8 mouse cellular contexts compared by ENCODE assay signal in genomic region chr2:121141216-121142035, GRCm38 (mm10). TPM values are rescaled to one million over a fixed set of nuclear protein-coding genes. Genes with fewer than 3 reads are reported as not detected.
DNase-seq lines count a peak whose midpoint lies in the region; ATAC-seq and TF ChIP-seq lines count a peak whose summit lies in the region.

No protein-coding gene starts in this region.

- H3K27me3 ChIP-seq in kidney, adult 2 months (replicated peaks; ENCODE audit: control insufficient read depth, insufficient read depth, low read length): no peaks in the 10 kb centered on the region
- H3K27me3 ChIP-seq in hindbrain, embryonic 11.5 days (ENCODE audit: control insufficient read depth, insufficient read depth, low read length): no peaks in the 10 kb centered on the region
- H3K27me3 ChIP-seq in midbrain, embryonic 13.5 days: no peaks in the 10 kb centered on the region

- peak overlapping the region; percentile 95 for H3K4me3 ChIP-seq in kidney, adult 2 months (ENCODE audit: insufficient read depth, low read depth, low read length)
- H3K4me3 ChIP-seq in hindbrain, embryonic 11.5 days (ENCODE audit: low read depth, low read length): peak overlapping the region; percentile 60
- peak overlapping the region; percentile 79 for H3K4me3 ChIP-seq in midbrain, embryonic 13.5 days (replicated peaks)

- H3K4me2 ChIP-seq in hindbrain, embryonic 11.5 days (replicated peaks; ENCODE audit: low read depth, low read length): peak overlapping the region; percentile 62
- peak overlapping the region; percentile 83 for H3K4me2 ChIP-seq in midbrain, embryonic 13.5 days (replicated peaks)

- H3K27ac ChIP-seq in kidney, adult 2 months (ENCODE audit: insufficient read depth, low read depth, low read length): no peak overlapping the region
- no peak overlapping the region for H3K27ac ChIP-seq in hindbrain, embryonic 11.5 days (ENCODE audit: low read depth, low read length)
- H3K27ac ChIP-seq in midbrain, embryonic 13.5 days: peak overlapping the region; percentile 97

- DNase-seq in kidney, adult 2 months: no peak
- DNase-seq in kidney, adult 8-10 months: no peak
- peak; percentile 11 for DNase-seq in NIH3T3 (ENCODE audit: low read depth)
- DNase-seq in hindbrain, embryonic 11.5 days (ENCODE audit: low spot score): no peak
- no peak for DNase-seq in right cerebral cortex, postnatal 14 days
- DNase-seq in layer of hippocampus, adult 9-11 months: no peak
- no peak for DNase-seq in thymus, postnatal 14 days

- no peak for TF ChIP-seq CTCF in kidney, adult 2 months (conservative IDR thresholded peaks at IDR 0.05; ENCODE audit: insufficient read depth, insufficient read length, low read depth, low read length)

- no peaks in the 10 kb centered on the region; the same call in 1 of the 2 replicates for H3K36me3 ChIP-seq in kidney, adult 2 months (ENCODE audit: control insufficient read depth, insufficient read depth, low read length)
- 0 out of 2 replicates have a peak, but pooled peaks cover 5% of the 10 kb centered on the region for H3K36me3 ChIP-seq in hindbrain, embryonic 11.5 days (ENCODE audit: control insufficient read depth, insufficient read depth, low read length)
- H3K36me3 ChIP-seq in midbrain, embryonic 13.5 days: peaks cover 33% of the 10 kb centered on the region

- ATAC-seq in hindbrain, embryonic 11.5 days (ENCODE audit: low FRiP score): no peak
- ATAC-seq in midbrain, embryonic 13.5 days: no peak

- no peaks in the 10 kb centered on the region for H3K9me3 ChIP-seq in hindbrain, embryonic 11.5 days (ENCODE audit: control insufficient read depth, low read length)
- no peaks in the 10 kb centered on the region for H3K9me3 ChIP-seq in midbrain, embryonic 13.5 days

- peaks cover 16% of the 10 kb centered on the region for H3K4me1 ChIP-seq in kidney, adult 2 months (ENCODE audit: control insufficient read depth, insufficient read depth, low read length)
- peaks cover 5% of the 10 kb centered on the region; the same call in 1 of the 2 replicates for H3K4me1 ChIP-seq in hindbrain, embryonic 11.5 days (replicated peaks; ENCODE audit: control insufficient read depth, insufficient read depth, low read length)
- peaks cover 41% of the 10 kb centered on the region for H3K4me1 ChIP-seq in midbrain, embryonic 13.5 days (replicated peaks)

- no peak for TF ChIP-seq POLR2A in kidney, adult 2 months (IDR thresholded peaks at IDR 0.05; ENCODE audit: low read depth, low read length)

- H3K9ac ChIP-seq in hindbrain, embryonic 11.5 days (ENCODE audit: low read depth, low read length): peak overlapping the region; percentile 83
- peak overlapping the region; percentile 85 for H3K9ac ChIP-seq in midbrain, embryonic 13.5 days (replicated peaks)

- WGBS in kidney, adult 2 months: 62% methylated on average over 16 of the region's 16 CpGs
- 79% methylated on average over 16 of the region's 16 CpGs for WGBS in hindbrain, embryonic 11.5 days
- 76% methylated on average over 16 of the region's 16 CpGs for WGBS in midbrain, embryonic 13.5 days

RNA-seq across cellular contexts. Expression of gene Lcmt2, which starts 1.0 kb away (rescaled TPM):
- polyA plus RNA-seq in kidney, adult 2 months (2012; rRNA removed): 9.8 and 11.6 TPM in 2 replicates
- 20.8 and 25.3 TPM in 2 replicates for polyA plus RNA-seq in hindbrain, embryonic 11.5 days (2014; fragmentation: Nextera tagmentation; extraction: Ambion mirVana)
- polyA plus RNA-seq in midbrain, embryonic 13.5 days (2015; fragmentation: Nextera tagmentation; extraction: Ambion mirVana): 26.1 and 26.3 TPM in 2 replicates

RNA-seq across cellular contexts. Expression of gene Adal, which starts 1.2 kb away (rescaled TPM):
- 5.6 and 8.0 TPM in 2 replicates for polyA plus RNA-seq in kidney, adult 2 months (2012; rRNA removed)
- 32.2 and 33.7 TPM in 2 replicates for polyA plus RNA-seq in hindbrain, embryonic 11.5 days (2014; fragmentation: Nextera tagmentation; extraction: Ambion mirVana)
- polyA plus RNA-seq in midbrain, embryonic 13.5 days (2015; fragmentation: Nextera tagmentation; extraction: Ambion mirVana): 33.9 and 38.5 TPM in 2 replicates

RNA-seq across cellular contexts. Expression of gene Tubgcp4, which starts 29.0 kb away (rescaled TPM):
- 25.8 and 29.7 TPM in 2 replicates for polyA plus RNA-seq in kidney, adult 2 months (2012; rRNA removed)
- 61.8 and 69.9 TPM in 2 replicates for polyA plus RNA-seq in hindbrain, embryonic 11.5 days (2014; fragmentation: Nextera tagmentation; extraction: Ambion mirVana)
- 63.9 and 67.9 TPM in 2 replicates for polyA plus RNA-seq in midbrain, embryonic 13.5 days (2015; fragmentation: Nextera tagmentation; extraction: Ambion mirVana)

RNA-seq across cellular contexts. Expression of gene Zscan29, which starts 29.5 kb away (rescaled TPM):
- polyA plus RNA-seq in kidney, adult 2 months (2012; rRNA removed): 4.8 and 5.8 TPM in 2 replicates
- polyA plus RNA-seq in hindbrain, embryonic 11.5 days (2014; fragmentation: Nextera tagmentation; extraction: Ambion mirVana): 12.3 and 13.7 TPM in 2 replicates
- polyA plus RNA-seq in midbrain, embryonic 13.5 days (2015; fragmentation: Nextera tagmentation; extraction: Ambion mirVana): 10.5 and 10.9 TPM in 2 replicates

RNA-seq across cellular contexts. Expression of gene Tgm7, which starts 31.8 kb away (rescaled TPM):
- polyA plus RNA-seq in kidney, adult 2 months (2012; rRNA removed): 0.08 and 0.15 TPM in 2 replicates
- not detected in 2 replicates for polyA plus RNA-seq in hindbrain, embryonic 11.5 days (2014; fragmentation: Nextera tagmentation; extraction: Ambion mirVana)
- not detected in 2 replicates for polyA plus RNA-seq in midbrain, embryonic 13.5 days (2015; fragmentation: Nextera tagmentation; extraction: Ambion mirVana)
